Mouse (Mus musculus) stomach, embryonic 16.5 days (tissue): ENCODE measurements around the gene Tll2. TPM values are rescaled to one million over a fixed set of nuclear protein-coding genes. Genes with fewer than 3 reads are reported as not detected.

Experiments
- ATAC-seq: fragments of 200-750 bp; cut with Nextera tagmentation; 2 replicates; pipeline ENCODE4 v1.8.0; 2017; ENCODE audit warnings: moderate number of reproducible peaks, moderate TSS enrichment; ENCODE audit not compliant: insufficient read depth, low FRiP score
- H3K27ac ChIP-seq: fragments of 300-500 bp; sonication (generic); 2 replicates; pipeline ENCODE4 v1.5.1; 2014; ENCODE audit warnings: low read length
- H3K27me3 ChIP-seq: fragments of 300-500 bp; sonication (generic); 2 replicates; pipeline ENCODE4 v1.6.1; 2014; ENCODE audit warnings: low read length, control low read depth, mixed read lengths; ENCODE audit not compliant: control insufficient read depth, insufficient read depth
- H3K36me3 ChIP-seq: fragments of 300-500 bp; sonication (generic); 2 replicates; pipeline ENCODE4 v1.6.1; 2014; ENCODE audit warnings: low read length; ENCODE audit not compliant: control insufficient read depth, insufficient read depth
- H3K4me1 ChIP-seq: fragments of 300-500 bp; sonication (generic); 2 replicates; pipeline ENCODE4 v1.6.1; 2014; ENCODE audit warnings: low read length, control low read depth, mixed read lengths; ENCODE audit not compliant: control insufficient read depth, insufficient read depth
- H3K4me2 ChIP-seq: fragments of 300-500 bp; sonication (generic); 2 replicates; pipeline ENCODE4 v1.6.1; 2014; ENCODE audit warnings: low read depth, low read length, mixed read lengths
- H3K4me3 ChIP-seq: fragments of 300-500 bp; sonication (generic); replicated peaks from 2 replicates; pipeline ENCODE4 v1.5.1; 2014; ENCODE audit warnings: mild to moderate bottlenecking, low read length
- H3K9ac ChIP-seq: fragments of 300-500 bp; sonication (generic); 2 replicates; pipeline ENCODE4 v1.6.1; 2014; ENCODE audit warnings: low read length
- H3K9me3 ChIP-seq: fragments of 300-500 bp; sonication (generic); replicated peaks from 2 replicates; pipeline ENCODE4 v1.6.1; 2016; ENCODE audit warnings: low read length, control low read depth; ENCODE audit not compliant: control insufficient read depth
- WGBS: fragments of 180-500 bp; shearing (Covaris S2); extraction: QIAGEN DNeasy Blood & Tissue Kit; methylation state at CpG from one replicate; pipeline ENCODE4 v1.1.7; 2014; 5-methylcytosine and 5-hydroxymethylcytosine counted together
- polyA plus RNA-seq: library from polyadenylated mRNA; unstranded; fragments of >200 nt; fragmentation: Nextera tagmentation; extraction: Ambion mirVana; gene quantifications from 2 replicates; pipeline ENCODE4 v1.2.1, GENCODE M21; 2015

The Tll2 gene
- polyA plus RNA-seq, 1 experiment from 2014 or later, result 0.21 TPM

DNA sequence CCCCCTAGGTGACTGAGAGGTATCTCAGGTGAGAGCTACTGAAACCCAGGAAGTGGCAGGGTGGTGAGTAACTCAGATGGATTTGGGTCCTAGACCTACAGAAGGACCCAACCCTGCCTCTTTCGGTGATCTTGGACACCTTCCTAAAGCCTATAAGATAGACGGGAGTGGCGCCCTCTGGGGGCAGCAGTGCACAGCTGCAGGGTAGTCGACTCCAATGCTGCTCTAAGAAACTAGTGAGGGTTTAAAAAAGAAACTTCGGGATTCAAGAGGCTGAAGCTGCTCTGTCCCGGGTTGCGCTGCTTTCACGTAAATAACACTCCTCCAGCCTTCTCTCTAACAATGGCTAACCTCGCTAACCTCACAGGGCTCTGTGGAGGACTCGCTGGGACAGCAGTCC, 153.1 kb downstream of the Tll2 start:
- H3K27ac ChIP-seq, result no peak overlapping the region
- no peak for ATAC-seq
- no peaks in the 10 kb centered on the region for H3K4me1 ChIP-seq
- H3K4me3 ChIP-seq, result no peak overlapping the region
- no peaks in the 10 kb centered on the region for H3K27me3 ChIP-seq
- no peaks in the 10 kb centered on the region for H3K9me3 ChIP-seq
- H3K9ac ChIP-seq, result no peak overlapping the region
- no peaks in the 10 kb centered on the region for H3K36me3 ChIP-seq
- no peak overlapping the region for H3K4me2 ChIP-seq
- WGBS, result 30% methylated on average over 10 of the region's 10 CpGs

DNA sequence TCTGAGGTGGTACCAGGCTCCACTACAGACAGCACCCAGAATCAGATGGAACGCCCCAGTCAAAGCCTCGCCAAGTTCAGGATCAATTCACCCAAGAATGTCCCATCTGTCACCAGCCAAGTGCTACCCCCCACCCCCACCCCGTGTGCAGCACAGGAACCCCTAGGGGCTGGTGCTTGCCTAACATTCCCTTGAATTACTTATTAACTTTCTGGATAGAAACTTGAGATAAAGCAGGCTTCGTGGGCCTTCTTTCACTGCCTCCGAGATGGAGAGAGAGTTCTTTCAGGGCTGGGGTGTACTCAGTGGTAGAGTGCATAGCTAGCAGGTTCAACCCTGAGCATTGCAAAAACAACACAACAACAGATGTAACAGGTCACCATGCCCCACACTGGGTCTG, 154.4 kb downstream of the Tll2 start:
- Histone ChIP-seq H3K27me3 (no peaks in the 10 kb centered on the region), H3K9me3 (no peaks in the 10 kb centered on the region), H3K4me2 (no peak overlapping the region), H3K36me3 (no peaks in the 10 kb centered on the region), H3K4me3 (no peak overlapping the region), H3K9ac (no peak overlapping the region), H3K4me1 (no peaks in the 10 kb centered on the region), H3K27ac (no peak overlapping the region)
- no peak for ATAC-seq
- 55% methylated on average over 5 of the region's 5 CpGs for WGBS

DNA sequence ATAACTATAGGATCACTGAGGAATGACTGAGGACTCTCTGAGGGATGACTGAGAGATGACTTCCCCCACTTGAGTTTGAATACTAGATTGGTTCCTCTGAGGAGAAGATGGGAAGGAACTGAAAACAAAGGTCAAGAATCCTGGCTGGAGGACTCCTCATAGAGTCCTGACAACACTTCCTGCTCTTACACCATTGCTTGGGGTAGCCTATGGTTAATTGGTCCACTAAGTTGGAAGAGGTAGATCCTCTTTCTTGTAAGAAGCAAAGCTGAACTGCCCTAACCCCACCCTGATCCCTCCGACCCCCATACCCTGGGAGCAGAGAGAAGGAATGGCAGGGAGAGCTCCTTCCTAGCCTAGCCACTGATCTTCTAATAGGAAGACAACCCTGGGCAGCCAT, 154.9 kb downstream of the Tll2 start:
- no peaks in the 10 kb centered on the region for H3K27me3 ChIP-seq
- H3K9ac ChIP-seq, result no peak overlapping the region
- WGBS, result 89% methylated on average over 1 of the region's 1 CpGs
- no peak for ATAC-seq
- no peak overlapping the region for H3K27ac ChIP-seq
- no peak overlapping the region for H3K4me3 ChIP-seq
- no peaks in the 10 kb centered on the region for H3K4me1 ChIP-seq
- H3K4me2 ChIP-seq, result no peak overlapping the region
- no peaks in the 10 kb centered on the region for H3K36me3 ChIP-seq
- no peaks in the 10 kb centered on the region for H3K9me3 ChIP-seq

DNA sequence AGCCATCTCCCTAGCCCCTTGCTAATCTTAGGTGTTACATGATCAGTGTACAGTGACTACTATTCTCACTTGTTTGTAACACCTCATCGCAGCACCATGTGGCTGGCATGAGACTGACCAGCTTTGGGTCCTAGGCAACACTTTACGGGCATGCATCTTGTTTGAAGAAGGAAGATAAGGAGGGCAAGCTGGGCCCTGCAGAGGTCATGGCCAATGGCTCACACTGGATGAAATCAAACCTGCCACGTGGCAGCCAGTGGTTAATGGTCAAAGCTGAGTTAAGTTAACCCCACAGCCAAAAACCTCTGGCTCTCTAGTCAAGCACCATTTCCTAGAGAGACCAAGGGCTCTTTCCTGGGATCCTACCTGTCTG, 158.5 kb downstream of the Tll2 start:
- Histone ChIP-seq H3K4me2 (no peak overlapping the region), H3K9me3 (no peaks in the 10 kb centered on the region), H3K4me3 (no peak overlapping the region), H3K4me1 (no peaks in the 10 kb centered on the region), H3K27me3 (no peaks in the 10 kb centered on the region), H3K36me3 (no peaks in the 10 kb centered on the region), H3K9ac (no peak overlapping the region), H3K27ac (no peak overlapping the region)
- ATAC-seq, result no peak
- WGBS, result 70% methylated on average over 3 of the region's 3 CpGs

DNA sequence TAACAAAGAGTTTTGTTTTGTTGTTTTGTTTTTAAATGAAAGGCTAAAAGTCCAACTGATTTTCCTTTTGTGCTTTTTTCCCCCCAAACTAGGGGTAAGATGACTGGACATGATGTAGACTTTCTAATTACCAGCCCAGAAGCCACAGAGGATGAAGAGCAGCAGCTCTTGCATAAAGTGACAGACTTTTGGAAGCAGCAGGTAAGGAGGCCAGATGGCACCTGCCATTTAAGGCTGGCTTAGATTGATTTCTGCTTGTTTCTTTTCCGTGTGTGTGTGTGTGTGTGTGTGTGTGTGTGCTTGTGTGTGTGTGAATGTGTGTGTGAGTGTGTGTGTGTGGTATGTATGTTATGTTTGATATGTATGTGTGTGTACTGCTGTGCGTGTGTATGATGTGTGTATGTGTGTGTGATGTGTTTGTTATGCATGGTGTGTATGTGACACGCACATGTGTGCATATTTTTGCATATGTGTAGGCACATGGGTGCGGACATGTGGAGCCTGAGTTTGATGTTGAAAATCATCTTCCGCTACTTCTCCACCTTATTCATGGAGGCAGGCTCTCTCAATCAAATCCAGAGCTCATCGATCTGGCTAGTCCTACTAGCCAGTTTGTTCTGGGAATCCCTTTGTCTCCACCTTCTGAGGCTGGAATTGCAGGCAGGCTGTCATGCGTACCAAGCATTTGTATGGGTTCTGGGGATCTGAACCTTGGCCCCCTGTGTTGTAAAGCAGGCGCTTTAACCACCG, 159.0 kb downstream of the Tll2 start:
- no peak overlapping the region for H3K27ac ChIP-seq
- H3K9ac ChIP-seq, result no peak overlapping the region
- no peaks in the 10 kb centered on the region for H3K36me3 ChIP-seq
- H3K4me1 ChIP-seq, result no peaks in the 10 kb centered on the region
- WGBS, result 85% methylated on average over 9 of the region's 9 CpGs
- H3K4me2 ChIP-seq, result no peak overlapping the region
- no peak overlapping the region for H3K4me3 ChIP-seq
- no peaks in the 10 kb centered on the region for H3K9me3 ChIP-seq
- no peaks in the 10 kb centered on the region for H3K27me3 ChIP-seq
- no peak for ATAC-seq

DNA sequence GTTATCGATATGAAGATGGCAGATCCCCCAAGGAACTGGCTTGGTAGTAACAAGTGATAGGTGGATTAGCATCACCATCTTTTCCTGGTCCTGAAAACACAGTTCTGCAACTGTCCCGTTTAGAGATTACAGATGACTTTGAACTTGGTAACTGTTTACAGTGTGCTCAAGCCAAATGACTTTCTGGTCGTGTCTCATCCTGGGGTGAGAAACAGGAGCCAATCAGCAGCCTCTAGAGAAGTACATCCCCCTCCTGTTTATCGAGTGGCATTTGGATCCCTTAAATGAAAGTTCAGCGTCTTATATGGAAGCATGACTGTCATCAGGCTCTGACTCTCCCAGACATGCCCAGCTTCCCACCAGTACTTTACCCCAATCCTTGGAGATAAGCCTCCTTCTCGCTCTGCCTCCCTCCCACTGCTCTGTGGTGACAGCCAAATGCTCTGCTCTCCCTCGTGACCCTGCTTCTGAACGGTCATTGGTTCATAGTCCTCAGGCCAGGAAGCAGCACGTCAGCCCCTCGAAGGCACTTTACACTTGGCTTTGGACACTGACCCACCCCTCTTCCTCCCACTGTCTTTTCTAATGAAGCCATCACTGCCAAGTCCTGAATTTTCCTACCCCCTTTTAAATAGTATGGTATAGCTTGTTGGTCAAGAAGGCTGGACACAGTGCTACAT, 161.4 kb downstream of the Tll2 start:
- no peaks in the 10 kb centered on the region for H3K9me3 ChIP-seq
- H3K36me3 ChIP-seq, result no peaks in the 10 kb centered on the region
- H3K4me3 ChIP-seq, result no peak overlapping the region
- no peak overlapping the region for H3K4me2 ChIP-seq
- H3K27ac ChIP-seq, result no peak overlapping the region
- H3K27me3 ChIP-seq, result no peaks in the 10 kb centered on the region
- no peak overlapping the region for H3K9ac ChIP-seq
- H3K4me1 ChIP-seq, result no peaks in the 10 kb centered on the region
- no peak for ATAC-seq
- 41% methylated on average over 10 of the region's 10 CpGs for whole genome bisulfite sequencing

DNA sequence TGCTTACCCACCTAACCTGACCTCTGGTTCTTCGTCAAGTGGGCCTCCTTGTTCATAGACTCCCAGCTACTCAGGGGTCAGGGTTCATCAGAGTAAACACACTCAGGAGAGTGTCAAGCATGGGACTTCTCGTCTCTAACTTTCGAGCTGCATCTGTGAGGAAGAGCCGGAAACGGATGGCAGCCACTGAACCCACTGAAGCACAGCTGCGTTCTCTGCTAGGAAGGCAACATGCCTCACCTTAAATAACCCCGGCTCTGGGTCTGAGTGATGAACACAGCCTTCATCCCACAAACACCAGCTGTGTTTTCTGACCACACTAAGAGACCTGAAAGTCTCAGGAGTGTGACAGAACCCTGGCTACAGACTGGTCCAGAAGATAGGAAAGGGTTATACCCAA, 167.5 kb downstream of the Tll2 start:
- Histone ChIP-seq H3K4me3 (no peak overlapping the region), H3K9me3 (no peaks in the 10 kb centered on the region), H3K36me3 (no peaks in the 10 kb centered on the region), H3K27ac (no peak overlapping the region), H3K27me3 (no peaks in the 10 kb centered on the region), H3K4me1 (no peaks in the 10 kb centered on the region), H3K9ac (no peak overlapping the region), H3K4me2 (no peak overlapping the region)
- no peak for ATAC-seq
- 54% methylated on average over 7 of the region's 7 CpGs for WGBS

DNA sequence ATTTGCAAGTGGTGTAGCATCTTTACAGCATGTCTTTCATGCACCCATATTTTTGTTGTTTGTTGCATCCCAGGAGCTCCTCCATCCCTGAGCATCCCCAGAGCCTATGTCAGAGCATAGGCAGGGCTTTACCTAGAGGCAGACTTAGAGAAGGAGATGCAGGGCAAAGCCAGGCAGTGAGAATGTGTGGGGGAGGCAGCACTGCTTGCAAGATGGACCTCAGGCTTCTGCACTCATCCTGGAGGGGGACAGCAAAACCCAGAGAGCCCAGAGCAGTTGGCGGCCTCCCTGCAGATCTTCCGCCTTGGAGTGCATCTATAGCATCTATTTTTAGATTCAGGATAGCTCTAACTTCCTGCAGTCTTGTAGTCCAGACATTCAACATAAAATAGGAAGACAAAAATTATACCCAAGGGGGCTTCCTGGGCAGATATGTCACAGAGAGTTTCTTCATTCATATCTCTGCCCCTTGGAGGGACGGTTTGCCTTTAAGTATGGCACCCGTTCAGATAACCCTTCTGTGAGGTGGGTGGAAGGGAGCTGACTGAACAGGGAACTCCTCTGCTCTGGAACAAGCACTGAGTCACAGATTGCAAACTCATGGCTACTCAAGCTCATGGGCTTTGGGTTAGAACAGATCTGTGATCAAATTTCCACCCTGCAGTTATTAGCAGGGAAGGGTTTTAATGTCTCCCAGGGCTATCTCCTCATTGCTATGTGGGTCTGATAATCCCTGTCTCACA, 170.7 kb downstream of the Tll2 start:
- H3K9me3 ChIP-seq, result no peaks in the 10 kb centered on the region
- no peak for ATAC-seq
- H3K4me2 ChIP-seq, result no peak overlapping the region
- H3K27ac ChIP-seq, result no peak overlapping the region
- no peak overlapping the region for H3K4me3 ChIP-seq
- no peaks in the 10 kb centered on the region for H3K4me1 ChIP-seq
- H3K9ac ChIP-seq, result no peak overlapping the region
- no peaks in the 10 kb centered on the region for H3K27me3 ChIP-seq
- WGBS, result 63% methylated on average over 4 of the region's 4 CpGs
- H3K36me3 ChIP-seq, result no peaks in the 10 kb centered on the region
